Mouse (Mus musculus): ENCODE results near the gene Pcbp1.
"Not testable (repeated sequence)": the region's sequence is repeated elsewhere in the genome, so short reads cannot be mapped to it uniquely, and the experiment has no call there.

The Pcbp1 gene

GRCm38 (mm10) chr6:86490413-86490812 lies 35.7 kb downstream of the Pcbp1 start:
- DNase-seq: not testable (repeated sequence)

- DNase-seq: no peak
Observed at GRCm38 (mm10) chr6:86489945-86490344, 36.2 kb downstream of the Pcbp1 start.

- DNase-seq: no peak
Observed at GRCm38 (mm10) chr6:86488149-86488485, 38.0 kb downstream of the Pcbp1 start.

GRCm38 (mm10) chr6:86487358-86488148 lies 38.6 kb downstream of the Pcbp1 start:
- DNase-seq: peak; percentile 59 to 67

- peak; percentile 60 to 63 for DNase-seq
Observed at GRCm38 (mm10) chr6:86485943-86486640, 40.0 kb downstream of the Pcbp1 start.

- no peak for DNase-seq
Observed at GRCm38 (mm10) chr6:86481871-86482270, 44.2 kb downstream of the Pcbp1 start.

- peak; percentile 62 to 75 for DNase-seq
Observed at GRCm38 (mm10) chr6:86480189-86480831, 45.8 kb downstream of the Pcbp1 start.

GRCm38 (mm10) chr6:86479816-86480188 lies 46.3 kb downstream of the Pcbp1 start:
- no peak for DNase-seq

GRCm38 (mm10) chr6:86479311-86479710 lies 46.8 kb downstream of the Pcbp1 start:
- DNase-seq: peak; percentile 62 to 67

- no peak for DNase-seq
Observed at GRCm38 (mm10) chr6:86476931-86477330, 49.2 kb downstream of the Pcbp1 start.

- no peak for DNase-seq
Observed at GRCm38 (mm10) chr6:86475462-86476167, 50.5 kb downstream of the Pcbp1 start.

GRCm38 (mm10) chr6:86474646-86475181 lies 51.4 kb downstream of the Pcbp1 start:
- DNase-seq: no peak
